Mouse (Mus musculus) limb, embryonic 10.5 days (tissue): ENCODE data around the gene Apba3. TPM values are rescaled to one million over a fixed set of nuclear protein-coding genes. Genes with fewer than 3 reads are reported as not detected.
"Not testable (repeated sequence)": the region's sequence is repeated elsewhere in the genome, so short reads cannot be mapped to it uniquely, and the experiment has no call there.

Source experiments
- DNase-seq: peaks from one replicate; pipeline ENCODE4 v3.0.0-alpha.2; 2017; ENCODE audit warnings: low spot score
- H3K27ac ChIP-seq: fragments of 300-500 bp; sonication (generic); 2 replicates; pipeline ENCODE4 v1.5.1; 2016; ENCODE audit warnings: mild to moderate bottlenecking
- H3K27me3 ChIP-seq: fragments of 300-500 bp; sonication (generic); 2 replicates; pipeline ENCODE4 v1.6.1; 2016; ENCODE audit warnings: low read depth, mild to moderate bottlenecking; ENCODE audit not compliant: poor library complexity, severe bottlenecking
- H3K36me3 ChIP-seq: fragments of 300-500 bp; sonication (generic); 2 replicates; pipeline ENCODE4 v1.6.1; 2016; ENCODE audit warnings: mild to moderate bottlenecking, moderate library complexity
- H3K4me1 ChIP-seq: fragments of 300-500 bp; sonication (generic); 2 replicates; pipeline ENCODE4 v1.6.1; 2016
- H3K4me3 ChIP-seq: fragments of 300-500 bp; sonication (generic); 2 replicates; pipeline ENCODE4 v1.5.1; 2016; ENCODE audit warnings: mild to moderate bottlenecking, moderate library complexity
- H3K9me3 ChIP-seq: fragments of 300-500 bp; sonication (generic); replicated peaks from 2 replicates; pipeline ENCODE4 v1.6.1; 2016; ENCODE audit warnings: mild to moderate bottlenecking
- WGBS: fragments of 180-500 bp; shearing (Covaris S2); methylation state at CpG from one replicate; pipeline ENCODE4 v1.1.7; 2016; 5-methylcytosine and 5-hydroxymethylcytosine counted together
- polyA plus RNA-seq: library from polyadenylated mRNA; unstranded; fragments of >200 nt; fragmentation: Nextera tagmentation; extraction: Ambion mirVana; gene quantifications from 2 replicates; pipeline ENCODE4 v1.2.1, GENCODE M21; 2016

Apba3 gene
- 56.5 and 57.6 TPM in 2 replicates for polyA plus RNA-seq

- Histone ChIP-seq H3K9me3 (no peaks in the 10 kb centered on the region), H3K27ac (peak within 1 kb of the TSS; percentile 99), H3K4me1 (peaks cover 23% of the 10 kb centered on the region), H3K4me3 (peak within 1 kb of the TSS; percentile 79), H3K36me3 (peaks cover 63% of the 10 kb centered on the region), H3K27me3 (no peaks in the 10 kb centered on the region)
- DNase-seq: peak; percentile 98
- under 1% methylated on average over 48 of the region's 48 CpGs for WGBS
Observed at GRCm38 (mm10) chr10:81266211-81267105, at the start of gene Apba3, which contains the start of gene Mrpl54. Apba3 (plus strand) TSS chr10:81266960. Mrpl54 (minus strand) TSS chr10:81266934.

GRCm38 (mm10) chr10:81217267-81217666 lies 49.5 kb upstream of the Apba3 start:
- not testable (repeated sequence) for H3K36me3 ChIP-seq, H3K27ac ChIP-seq, H3K4me3 ChIP-seq, H3K4me1 ChIP-seq, H3K9me3 ChIP-seq, H3K27me3 ChIP-seq, DNase-seq
- 27% methylated on average over 1 of the region's 1 CpGs for WGBS

- DNase-seq: peak; percentile 80
- H3K27me3 ChIP-seq: no peaks in the 10 kb centered on the region; the same call in 1 of the 2 replicates
- WGBS: 38% methylated on average over 7 of the region's 7 CpGs
Observed at GRCm38 (mm10) chr10:81217964-81218363, 48.8 kb upstream of the Apba3 start.

GRCm38 (mm10) chr10:81221402-81222015 lies 45.3 kb upstream of the Apba3 start:
- peaks cover 6% of the 10 kb centered on the region for H3K27me3 ChIP-seq
- no peak overlapping the region for H3K27ac ChIP-seq
- H3K36me3 ChIP-seq: no peaks in the 10 kb centered on the region
- 0 out of 2 replicates have a peak, but pooled peaks cover 3% of the 10 kb centered on the region for H3K4me1 ChIP-seq
- WGBS: 84% methylated on average over 5 of the region's 5 CpGs
- no peaks in the 10 kb centered on the region for H3K9me3 ChIP-seq
- no peak for DNase-seq
- no peak overlapping the region for H3K4me3 ChIP-seq

More at GRCm38 (mm10) chr10:81217964-81218363, 48.8 kb upstream of the Apba3 start:
- 0 out of 2 replicates have a peak, but pooled peaks cover 3% of the 10 kb centered on the region for H3K4me1 ChIP-seq
- H3K36me3 ChIP-seq: no peaks in the 10 kb centered on the region
- no peaks in the 10 kb centered on the region for H3K9me3 ChIP-seq
- H3K4me3 ChIP-seq: no peak overlapping the region
- H3K27ac ChIP-seq: no peak overlapping the region

- H3K36me3 ChIP-seq, DNase-seq, H3K4me3 ChIP-seq, H3K27ac ChIP-seq, H3K4me1 ChIP-seq, H3K9me3 ChIP-seq: not testable (repeated sequence)
- WGBS: 48% methylated on average over 2 of the region's 2 CpGs
- peaks cover 14% of the 10 kb centered on the region for H3K27me3 ChIP-seq
Observed at GRCm38 (mm10) chr10:81223731-81224130, 43.0 kb upstream of the Apba3 start.

- Histone ChIP-seq H3K9me3 (no peaks in the 10 kb centered on the region), H3K36me3 (no peaks in the 10 kb centered on the region), H3K4me1 (peaks cover 29% of the 10 kb centered on the region), H3K4me3 (peak overlapping the region; percentile 17), H3K27me3 (peaks cover 56% of the 10 kb centered on the region), H3K27ac (no peak overlapping the region)
- DNase-seq: no peak
- 9% methylated on average over 20 of the region's 20 CpGs for WGBS
Observed at GRCm38 (mm10) chr10:81229735-81230437, 36.9 kb upstream of the Apba3 start.

- H3K4me3 ChIP-seq: peak within 1 kb of the TSS; percentile 17
- no peaks in the 10 kb centered on the region for H3K36me3 ChIP-seq
- no peak within 1 kb of the TSS for H3K27ac ChIP-seq
- 11% methylated on average over 27 of the region's 27 CpGs for WGBS
- H3K27me3 ChIP-seq: peaks cover 55% of the 10 kb centered on the region
- no peaks in the 10 kb centered on the region for H3K9me3 ChIP-seq
- DNase-seq: no peak
- peaks cover 29% of the 10 kb centered on the region for H3K4me1 ChIP-seq
Observed at GRCm38 (mm10) chr10:81230438-81231332, 36.1 kb upstream of the Apba3 start, which contains the start of gene Atcay. Atcay (minus strand) TSS chr10:81230833.

GRCm38 (mm10) chr10:81231436-81231835 lies 35.3 kb upstream of the Apba3 start:
- Histone ChIP-seq H3K4me1 (peaks cover 29% of the 10 kb centered on the region), H3K36me3 (no peaks in the 10 kb centered on the region), H3K9me3 (no peaks in the 10 kb centered on the region), H3K27ac (no peak overlapping the region), H3K4me3 (no peak overlapping the region), H3K27me3 (peaks cover 53% of the 10 kb centered on the region)
- 62% methylated on average over 7 of the region's 7 CpGs for WGBS
- DNase-seq: no peak

GRCm38 (mm10) chr10:81232580-81233225 lies 34.1 kb upstream of the Apba3 start, which contains the start of gene Zfr2:
Zfr2 (plus strand) TSS chr10:81233155.
- peak within 1 kb of the TSS; percentile 90 for H3K27ac ChIP-seq
- peak within 1 kb of the TSS; percentile 86 for H3K4me3 ChIP-seq
- 8% methylated on average over 29 of the region's 29 CpGs for WGBS
- H3K27me3 ChIP-seq: peaks cover 65% of the 10 kb centered on the region
- no peaks in the 10 kb centered on the region for H3K36me3 ChIP-seq
- H3K9me3 ChIP-seq: no peaks in the 10 kb centered on the region
- DNase-seq: peak; percentile 87
- H3K4me1 ChIP-seq: peaks cover 34% of the 10 kb centered on the region

GRCm38 (mm10) chr10:81233226-81233585 lies 33.6 kb upstream of the Apba3 start:
- Histone ChIP-seq H3K4me3 (peak overlapping the region; percentile 86), H3K9me3 (no peaks in the 10 kb centered on the region), H3K27ac (peak overlapping the region; percentile 90), H3K4me1 (peaks cover 39% of the 10 kb centered on the region), H3K36me3 (no peaks in the 10 kb centered on the region), H3K27me3 (peaks cover 67% of the 10 kb centered on the region)
- no peak for DNase-seq
- under 1% methylated on average over 28 of the region's 28 CpGs for WGBS

GRCm38 (mm10) chr10:81234206-81234605 lies 32.6 kb upstream of the Apba3 start:
- Histone ChIP-seq H3K4me1 (peaks cover 39% of the 10 kb centered on the region), H3K27me3 (peaks cover 67% of the 10 kb centered on the region), H3K9me3 (no peaks in the 10 kb centered on the region), H3K27ac (no peak overlapping the region), H3K4me3 (no peak overlapping the region), H3K36me3 (no peaks in the 10 kb centered on the region)
- 84% methylated on average over 6 of the region's 6 CpGs for whole genome bisulfite sequencing
- DNase-seq: no peak
